Mouse (Mus musculus) brain, adult 2 months (tissue): ENCODE measurements around the gene Ncor1.
"Not testable (repeated sequence)": the region's sequence is repeated elsewhere in the genome, so short reads cannot be mapped to it uniquely, and the experiment has no call there.

ENCODE experiments used
- DNase-seq: peaks from one replicate; pipeline ENCODE4 v3.0.0; 2011; ENCODE audit warnings: low read depth, low spot score

The Ncor1 gene

DNA sequence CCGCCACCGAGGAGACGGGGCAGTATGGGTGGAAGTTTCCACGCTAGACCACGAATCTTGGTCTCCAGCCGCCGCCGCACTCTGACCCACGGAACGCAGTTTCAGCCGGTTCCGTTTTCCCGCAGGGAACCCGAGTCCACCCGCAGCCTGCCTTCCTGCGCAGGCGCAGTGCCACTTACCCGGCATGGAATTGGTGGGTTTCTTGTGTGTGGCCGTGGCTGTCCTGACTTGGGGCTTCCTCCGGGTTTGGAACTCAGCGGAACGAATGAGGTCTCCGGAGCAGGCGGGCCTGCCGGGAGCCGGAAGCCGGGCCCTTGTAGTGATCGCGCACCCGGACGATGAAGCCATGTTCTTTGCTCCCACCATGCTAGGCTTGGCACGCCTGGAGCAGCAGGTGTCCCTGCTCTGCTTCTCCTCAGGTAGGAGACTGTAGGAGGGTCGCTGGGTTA, at the start of gene Ncor1, which contains the start of gene Pigl:
Gene Ncor1, minus strand, starts transcription at position 266 of the 449 bp plus-strand sequence.
Gene Pigl, plus strand, starts transcription at position 185 of the 449 bp plus-strand sequence.
- DNase-seq: peak; percentile 95

DNA sequence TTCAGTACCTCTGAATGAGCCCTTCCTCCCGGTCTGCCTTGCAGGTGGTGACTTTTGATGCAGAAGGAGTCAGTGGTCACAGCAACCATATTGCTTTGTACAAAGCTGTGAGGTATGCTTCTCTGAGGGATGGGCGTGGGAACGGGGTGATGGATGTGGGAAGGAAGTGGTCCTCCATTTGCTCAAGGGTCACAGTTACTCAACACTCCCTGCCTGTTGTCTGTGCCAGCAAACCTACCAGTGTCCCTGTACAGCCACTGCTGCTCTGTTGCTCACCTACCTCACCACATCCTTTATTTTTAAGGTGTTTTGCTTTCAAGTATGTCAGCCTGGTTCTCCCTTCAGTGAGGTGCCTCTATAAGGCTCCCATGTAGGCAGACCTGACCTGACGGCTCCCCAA, 49.3 kb upstream of the Ncor1 start:
- no peak for DNase-seq

DNA sequence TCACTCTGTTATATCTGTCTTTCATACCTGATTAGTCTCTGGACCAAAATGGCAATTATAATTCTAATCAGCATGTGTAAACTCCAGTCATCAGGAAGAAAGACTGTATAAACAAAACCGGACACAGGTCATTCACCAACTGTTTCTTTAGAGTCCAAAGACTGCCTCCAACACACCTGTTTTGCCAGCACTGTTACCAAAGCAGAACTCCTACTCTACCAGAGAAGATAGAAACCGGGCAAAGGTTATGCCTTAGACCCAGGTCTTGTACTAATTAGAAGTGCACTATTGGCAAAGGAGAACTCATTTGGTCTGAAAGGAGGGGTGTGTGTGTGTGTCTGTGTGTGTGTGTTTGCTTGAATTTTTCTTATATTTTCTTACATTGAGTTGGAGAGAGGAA, 42.2 kb upstream of the Ncor1 start:
- no peak for DNase-seq

DNA sequence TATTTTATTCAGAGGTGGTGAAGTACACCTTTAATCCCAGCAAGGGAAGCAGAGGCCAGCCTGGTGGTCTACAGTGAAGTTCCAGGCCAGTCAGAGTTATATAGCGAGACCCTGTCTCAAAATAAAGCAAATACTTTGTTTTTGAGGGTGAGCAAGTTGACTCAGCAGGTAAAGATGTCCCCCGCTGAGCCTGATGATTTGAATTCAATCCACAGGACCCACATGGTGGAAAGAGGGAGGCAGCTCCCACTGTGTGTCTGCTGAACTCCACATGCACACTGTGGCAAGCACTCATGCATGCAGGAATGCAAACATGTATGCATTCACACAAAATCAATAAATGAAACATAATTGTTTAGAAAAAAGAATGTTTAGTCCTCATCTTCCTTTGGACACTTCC, 40.5 kb upstream of the Ncor1 start:
- DNase-seq: no peak

GRCm38 (mm10) chr11:62497181-62497580, 38.8 kb upstream of the Ncor1 start:
- no peak for DNase-seq

DNA sequence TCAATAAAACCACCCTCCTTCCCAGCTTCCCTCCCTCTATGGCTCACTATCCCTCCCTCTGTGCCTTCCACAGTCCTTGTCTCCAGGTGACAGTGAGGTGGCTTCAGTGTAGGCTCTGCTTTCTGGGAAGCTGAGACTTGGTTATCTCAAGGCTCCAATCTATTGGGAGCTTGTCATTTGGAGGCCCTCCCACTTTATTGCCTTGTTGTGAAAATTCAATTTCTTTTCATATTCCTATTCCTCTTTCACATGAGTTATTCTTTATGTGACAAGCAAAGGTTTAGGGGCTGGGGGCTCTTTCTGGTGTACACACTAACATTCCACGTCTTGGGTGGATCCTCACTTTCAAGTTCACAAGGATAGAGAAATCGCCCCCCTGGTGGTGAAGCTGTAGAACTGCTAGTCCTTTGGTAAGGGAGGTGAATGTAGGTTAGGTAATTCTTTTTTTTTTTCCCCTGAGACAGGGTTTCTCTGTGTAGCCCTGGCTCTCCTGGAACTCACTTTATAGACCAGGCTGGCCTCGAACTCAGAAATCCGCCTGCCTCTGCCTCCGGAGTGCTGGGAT, 37.9 kb upstream of the Ncor1 start:
- peak; percentile 48 for DNase-seq

GRCm38 (mm10) chr11:62495276-62495801, 37.0 kb upstream of the Ncor1 start:
- peak; percentile 32 for DNase-seq

GRCm38 (mm10) chr11:62494754-62495275, 36.5 kb upstream of the Ncor1 start:
- peak; percentile 48 for DNase-seq

DNA sequence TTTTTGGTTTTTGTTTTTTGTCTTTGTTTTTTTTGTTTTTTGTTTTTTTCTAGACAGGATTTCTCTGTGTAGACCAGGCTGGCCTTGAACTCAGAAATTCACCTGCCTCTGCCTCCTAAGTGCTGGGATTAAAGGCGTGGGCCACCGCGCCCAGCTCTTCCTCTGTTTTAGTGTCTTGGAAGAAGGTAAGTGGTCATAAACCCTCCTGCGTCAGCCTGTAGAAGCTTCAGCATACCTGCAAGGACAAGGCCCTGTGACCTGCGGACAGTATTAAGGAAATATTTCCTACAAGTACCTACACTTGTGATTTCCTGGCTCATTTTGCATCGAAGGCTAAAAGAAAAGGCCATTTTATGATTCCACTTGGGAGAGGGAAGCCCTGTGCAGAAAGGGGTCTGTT, 35.4 kb upstream of the Ncor1 start:
- no peak for DNase-seq

GRCm38 (mm10) chr11:62487540-62488350, 29.4 kb upstream of the Ncor1 start:
- DNase-seq: peak; percentile 5

DNA sequence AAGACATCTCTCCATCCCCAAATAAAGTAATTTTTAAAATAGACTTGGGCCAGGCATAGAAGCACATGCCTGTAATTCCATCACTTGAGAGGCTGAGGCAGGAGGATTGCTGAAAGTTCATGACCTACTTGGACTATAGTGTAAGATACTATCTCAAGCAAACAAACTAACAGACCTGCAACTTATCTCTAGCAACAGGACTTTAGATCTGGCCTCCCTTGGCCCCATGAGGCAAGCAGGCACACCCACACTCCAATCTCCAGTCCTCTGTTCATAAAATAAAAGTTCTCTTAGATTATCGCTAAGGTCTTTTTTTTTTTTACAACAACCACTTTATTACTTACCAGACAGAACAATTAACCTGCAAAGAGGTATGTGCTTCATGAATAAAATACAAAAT, 28.6 kb upstream of the Ncor1 start:
- DNase-seq: no peak

GRCm38 (mm10) chr11:62479581-62479980, 21.2 kb upstream of the Ncor1 start:
- no peak for DNase-seq

GRCm38 (mm10) chr11:62478931-62479330, 20.6 kb upstream of the Ncor1 start:
- DNase-seq: no peak

DNA sequence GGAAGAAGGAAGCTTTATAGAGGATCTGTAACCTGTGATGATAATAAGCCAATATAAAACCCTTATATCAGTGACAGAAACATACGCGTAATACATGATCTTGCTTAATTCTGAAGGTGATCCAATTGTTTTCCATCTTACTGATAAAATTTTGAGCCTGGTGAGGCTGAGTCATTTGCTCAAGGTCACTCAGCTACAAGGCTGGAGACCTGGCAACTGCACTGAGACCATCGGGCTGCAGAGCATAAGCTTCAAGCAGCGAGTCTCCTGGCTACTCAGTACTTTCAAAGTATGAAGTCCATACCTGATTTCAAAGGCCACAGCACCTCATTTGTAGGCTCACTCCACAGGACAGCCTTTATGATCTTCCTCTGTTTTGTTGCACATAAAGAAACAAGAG, 17.8 kb upstream of the Ncor1 start:
- no peak for DNase-seq

DNA sequence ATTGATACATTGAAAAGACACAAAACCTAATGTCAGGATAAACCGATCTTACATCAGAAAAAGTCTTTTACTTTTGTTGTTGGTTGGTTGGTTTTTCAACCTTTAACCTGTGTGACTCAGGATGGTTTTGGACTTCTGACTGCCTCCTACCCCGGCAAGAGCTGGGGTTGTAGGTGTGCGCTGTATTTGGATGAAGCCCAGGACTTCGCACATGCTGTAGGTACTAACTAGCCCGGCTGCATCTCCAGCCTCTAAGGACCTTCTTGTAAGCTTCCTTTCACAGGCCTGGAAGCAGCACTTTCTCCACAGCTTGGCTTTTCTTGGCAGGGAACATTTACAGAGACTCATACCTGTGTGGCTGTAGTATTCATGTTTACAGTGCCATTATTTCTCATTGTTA, 15.2 kb upstream of the Ncor1 start:
- DNase-seq: no peak

GRCm38 (mm10) chr11:62470451-62470850, 12.1 kb upstream of the Ncor1 start:
- DNase-seq: no peak

DNA sequence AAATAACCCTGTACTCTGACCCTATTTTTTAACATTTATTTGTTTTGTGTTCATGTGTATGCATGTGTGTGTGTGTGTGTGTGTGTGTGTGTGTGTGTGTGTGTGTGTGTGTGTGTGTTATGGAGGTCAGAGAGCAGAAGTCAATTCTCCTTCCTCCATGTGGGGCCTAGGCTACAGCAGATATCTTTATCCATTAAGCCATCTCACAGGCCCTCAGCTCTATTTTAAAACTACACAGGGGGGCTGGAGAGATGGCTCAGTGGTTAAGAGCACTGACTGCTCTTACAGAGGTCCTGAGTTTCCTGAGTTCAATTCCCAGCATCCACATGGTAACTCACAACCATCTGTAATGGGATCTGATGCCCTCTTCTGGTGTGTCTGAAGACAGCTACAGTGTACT, 8.9 kb upstream of the Ncor1 start:
- DNase-seq: not testable (repeated sequence)

DNA sequence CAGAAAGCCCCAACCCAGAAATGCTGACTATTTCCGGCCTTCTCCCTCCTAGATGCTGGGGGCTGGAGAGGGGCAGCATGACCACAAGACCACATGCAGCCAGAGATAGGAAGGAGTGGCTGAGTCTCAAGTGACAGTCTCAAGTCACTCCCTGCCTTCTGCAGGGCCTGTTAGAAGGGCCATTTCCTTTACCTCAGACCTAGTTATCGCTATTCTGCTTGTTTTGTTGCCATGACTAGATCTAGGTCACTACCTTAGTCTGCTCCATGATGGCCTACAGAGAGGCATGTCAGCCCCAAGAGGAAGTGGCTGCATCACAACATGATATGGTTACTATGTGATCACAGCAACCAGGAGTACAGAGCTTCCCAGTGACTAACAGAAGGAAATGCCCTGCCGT, 8.2 kb upstream of the Ncor1 start:
- DNase-seq: no peak

DNA sequence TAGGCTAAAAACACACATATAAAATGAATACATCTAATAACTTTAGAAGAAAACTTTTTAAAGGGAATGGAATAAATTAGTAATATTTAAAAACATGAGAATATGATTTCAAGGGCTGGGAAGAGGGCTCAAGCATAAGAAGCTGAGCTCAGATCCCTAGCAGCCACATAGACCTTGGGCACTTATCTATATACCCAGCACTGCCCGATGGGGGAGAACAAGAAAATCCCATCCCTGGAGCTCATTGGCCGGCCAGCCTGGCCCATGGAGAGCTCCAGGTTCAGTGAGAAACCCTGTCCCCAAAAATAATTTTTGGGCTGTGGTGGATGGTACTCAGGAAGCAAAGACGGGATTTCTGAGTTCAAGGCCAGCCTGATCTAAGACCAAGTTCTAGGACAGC, 7.5 kb upstream of the Ncor1 start:
- DNase-seq: no peak

DNA sequence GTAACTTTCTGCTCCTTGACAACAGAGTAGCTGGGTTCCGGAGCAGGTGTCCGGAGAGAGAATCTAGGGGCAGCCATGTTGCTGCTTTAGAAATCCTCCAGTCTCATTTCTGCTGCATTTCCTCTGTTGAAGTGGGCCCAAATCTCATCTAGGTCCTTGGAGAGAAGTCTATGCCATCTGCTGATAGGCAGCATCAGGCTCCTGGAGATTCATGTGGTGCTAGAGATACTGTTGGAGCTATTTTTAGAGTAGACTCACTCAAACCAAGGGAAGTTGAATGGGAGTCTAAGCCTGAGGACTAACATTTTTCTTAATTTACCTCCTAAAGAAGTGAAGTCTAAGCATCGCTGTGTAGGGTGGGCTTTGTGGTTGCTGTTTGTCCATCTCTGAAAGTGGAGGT, 6.4 kb upstream of the Ncor1 start:
- DNase-seq: peak; percentile 23

DNA sequence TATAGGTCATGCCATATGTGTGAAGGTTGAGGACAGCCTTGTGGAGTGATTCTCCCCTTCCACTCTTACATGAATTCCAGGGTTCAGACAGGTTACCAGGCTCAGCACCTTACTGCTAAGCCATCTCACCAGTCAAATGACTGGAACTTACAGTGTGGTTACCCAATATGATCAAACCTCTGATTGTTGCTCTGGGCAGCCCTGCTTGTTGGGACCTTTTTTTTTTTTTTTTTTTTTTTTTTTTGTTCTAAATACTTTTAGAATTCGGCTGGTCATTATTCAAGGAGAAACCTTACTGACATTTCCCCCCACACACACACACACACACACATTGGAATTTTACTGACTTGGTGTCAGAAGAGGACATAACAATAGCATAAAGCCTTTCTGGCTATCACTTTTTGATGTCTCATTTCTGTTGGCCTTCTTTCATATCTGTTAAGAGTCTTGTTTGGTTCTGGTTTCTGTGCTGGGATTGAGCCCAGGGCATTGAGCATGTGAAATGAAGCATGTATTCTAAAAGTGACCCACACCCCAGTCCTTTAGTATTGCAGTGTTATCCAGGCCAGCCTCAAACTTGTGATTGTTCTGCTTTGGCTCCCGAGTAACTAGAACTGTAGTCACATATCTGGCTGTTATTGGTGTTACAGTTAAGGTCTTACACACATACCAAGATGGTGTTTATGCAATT, 5.0 kb upstream of the Ncor1 start:
- DNase-seq: no peak

- DNase-seq: not testable (repeated sequence)
Observed at GRCm38 (mm10) chr11:62462529-62462928, 4.2 kb upstream of the Ncor1 start.
